Mouse (Mus musculus) forebrain, embryonic 14.5 days (tissue): ENCODE measurements around the gene Klhl40. TPM values are rescaled to one million over a fixed set of nuclear protein-coding genes. Genes with fewer than 3 reads are reported as not detected.
A peak's percentile ranks its signal among the peaks of the same experiment; 100 is the strongest.

Source experiments
- ATAC-seq: fragments of 200-750 bp; cut with Nextera tagmentation; 2 replicates; pipeline ENCODE4 v1.8.0; 2017; ENCODE audit warnings: mild to moderate bottlenecking, moderate library complexity
- DNase-seq: peaks from one replicate; pipeline ENCODE4 v3.0.0-alpha.2; 2015; ENCODE audit warnings: low spot score
- H3K27ac ChIP-seq: fragments of 300-500 bp; sonication (generic); 2 replicates; pipeline ENCODE4 v1.5.1; 2014; ENCODE audit warnings: low read depth, mild to moderate bottlenecking, control low read depth, low read length, moderate library complexity
- H3K27me3 ChIP-seq: fragments of 300-500 bp; sonication (generic); replicated peaks from 2 replicates; pipeline ENCODE4 v1.6.1; 2014; ENCODE audit warnings: low read length, control low read depth, mixed read lengths; ENCODE audit not compliant: control insufficient read depth, insufficient read depth
- H3K36me3 ChIP-seq: fragments of 300-500 bp; sonication (generic); 2 replicates; pipeline ENCODE4 v1.6.1; 2014; ENCODE audit warnings: low read length, control low read depth; ENCODE audit not compliant: control insufficient read depth, insufficient read depth
- H3K4me1 ChIP-seq: fragments of 300-500 bp; sonication (generic); 2 replicates; pipeline ENCODE4 v1.6.1; 2014; ENCODE audit warnings: antibody characterized with exemption, low read length, control low read depth; ENCODE audit not compliant: control insufficient read depth, insufficient read depth
- H3K4me2 ChIP-seq: fragments of 300-500 bp; sonication (generic); 2 replicates; pipeline ENCODE4 v1.6.1; 2014; ENCODE audit warnings: mild to moderate bottlenecking, control low read depth, low read length
- H3K4me3 ChIP-seq: fragments of 300-500 bp; sonication (generic); 2 replicates; pipeline ENCODE4 v1.5.1; 2014; ENCODE audit warnings: low read depth, low read length, control low read depth
- H3K9ac ChIP-seq: fragments of 300-500 bp; sonication (generic); 2 replicates; pipeline ENCODE4 v1.6.1; 2014; ENCODE audit warnings: mild to moderate bottlenecking, low read length, control low read depth, moderate library complexity
- H3K9me3 ChIP-seq: fragments of 300-500 bp; sonication (generic); replicated peaks from 2 replicates; pipeline ENCODE4 v1.6.1; 2016; ENCODE audit warnings: low read length, control low read depth, mixed read lengths; ENCODE audit not compliant: control insufficient read depth
- WGBS: fragments of 180-500 bp; shearing (Covaris S2); extraction: QIAGEN DNeasy Blood & Tissue Kit; methylation state at CpG from one replicate; pipeline ENCODE4 v1.1.7; 2014; 5-methylcytosine and 5-hydroxymethylcytosine counted together
- polyA plus RNA-seq: library from polyadenylated mRNA; unstranded; fragments of >200 nt; fragmentation: Nextera tagmentation; extraction: Ambion mirVana; gene quantifications from 2 replicates; pipeline ENCODE4 v1.2.1, GENCODE M21; 2014

Gene Klhl40
- polyA plus RNA-seq, 1 experiment from 2014 or later: 0.60 TPM

DNA sequence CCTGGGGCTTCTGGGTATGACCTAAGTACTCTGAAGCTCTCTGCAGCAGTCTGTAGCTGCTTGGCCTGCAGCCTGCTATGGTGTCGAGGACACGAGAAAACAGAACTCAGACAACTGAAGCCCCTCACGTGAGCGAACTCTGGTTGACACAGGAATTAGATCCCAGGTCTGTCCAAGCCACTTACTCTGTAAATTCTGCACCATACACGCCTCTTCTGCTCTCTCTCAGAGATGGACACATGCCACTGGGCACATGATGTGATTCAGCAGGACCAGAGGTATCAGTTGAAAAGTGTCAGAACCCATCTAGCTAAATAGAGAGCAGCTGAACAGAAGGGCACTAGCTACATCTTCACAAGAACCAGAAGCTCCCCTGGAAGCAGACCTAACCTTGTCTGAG is 5.0 kb upstream of the Klhl40 start:
- no peak overlapping the region for H3K4me2 ChIP-seq
- 76% methylated on average over 5 of the region's 5 CpGs for WGBS

GRCm38 (mm10) chr9:121775951-121776350 is 1.5 kb upstream of the Klhl40 start:
- Histone ChIP-seq H3K4me3 (no peak overlapping the region), H3K27me3 (peaks cover 30% of the 10 kb centered on the region), H3K36me3 (no peaks in the 10 kb centered on the region), H3K9me3 (no peaks in the 10 kb centered on the region), H3K4me1 (no peaks in the 10 kb centered on the region), H3K4me2 (no peak overlapping the region), H3K27ac (no peak overlapping the region), H3K9ac (no peak overlapping the region)
- DNase-seq: no peak
- no peak for ATAC-seq
- WGBS: 81% methylated on average over 10 of the region's 10 CpGs

More for the DNA sequence above, 5.0 kb upstream of the Klhl40 start:
- H3K27me3 ChIP-seq: peaks cover 11% of the 10 kb centered on the region
- H3K9me3 ChIP-seq: no peaks in the 10 kb centered on the region
- DNase-seq: no peak
- no peak overlapping the region for H3K27ac ChIP-seq
- no peak overlapping the region for H3K4me3 ChIP-seq
- ATAC-seq: no peak
- no peaks in the 10 kb centered on the region for H3K4me1 ChIP-seq
- H3K36me3 ChIP-seq: peaks cover 16% of the 10 kb centered on the region
- no peak overlapping the region for H3K9ac ChIP-seq

DNA sequence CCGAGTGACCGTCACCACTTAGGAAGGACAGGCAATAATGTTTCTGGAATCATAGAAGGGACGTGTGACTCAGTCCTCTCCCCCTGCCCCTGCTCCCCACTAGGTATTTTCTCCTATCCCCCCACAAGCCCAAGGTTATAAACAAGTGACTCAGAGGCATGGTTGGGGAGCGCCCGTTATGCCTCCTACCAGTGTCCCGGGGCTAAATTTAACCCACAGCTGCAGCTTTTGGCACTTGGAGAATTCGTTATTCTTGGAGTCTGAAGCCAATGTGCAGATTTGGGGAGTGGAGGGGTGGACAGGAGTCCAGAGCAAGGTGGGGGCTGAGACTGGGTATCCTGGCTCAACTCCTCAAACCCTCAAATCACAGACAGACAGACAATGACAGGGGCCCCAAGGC is 896 bp upstream of the Klhl40 start:
- WGBS: 86% methylated on average over 7 of the region's 7 CpGs
- no peak for ATAC-seq
- H3K4me2 ChIP-seq: no peak overlapping the region
- H3K27ac ChIP-seq: no peak overlapping the region
- H3K36me3 ChIP-seq: no peaks in the 10 kb centered on the region
- H3K9me3 ChIP-seq: no peaks in the 10 kb centered on the region
- no peak overlapping the region for H3K4me3 ChIP-seq
- H3K4me1 ChIP-seq: no peaks in the 10 kb centered on the region
- no peak overlapping the region for H3K9ac ChIP-seq
- peaks cover 30% of the 10 kb centered on the region for H3K27me3 ChIP-seq
- no peak for DNase-seq

- Histone ChIP-seq H3K27ac (no peak overlapping the region), H3K27me3 (peaks cover 30% of the 10 kb centered on the region)
Measured at GRCm38 (mm10) chr9:121778066-121778624, 738 bp downstream of the Klhl40 start.

DNA sequence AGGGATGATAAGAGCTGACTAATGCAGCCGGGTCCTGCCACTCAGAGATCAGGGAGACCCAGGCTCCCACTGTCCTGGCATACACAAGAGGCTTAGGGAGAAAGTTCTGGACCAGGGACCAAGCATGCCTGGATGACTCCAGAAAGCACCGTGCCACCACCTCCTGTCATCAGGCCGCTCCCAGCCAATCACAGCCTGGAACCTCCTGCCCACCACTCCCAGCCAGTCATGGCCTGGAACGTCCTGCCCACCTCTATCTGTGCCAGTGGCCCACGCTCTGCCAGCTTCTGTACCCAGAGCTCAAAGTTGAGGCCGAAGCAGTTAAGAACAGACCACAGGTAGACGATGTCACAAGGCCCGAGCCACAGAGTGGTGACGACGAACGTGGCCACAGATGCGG is 7.4 kb downstream of the Klhl40 start:
- Histone ChIP-seq H3K4me1 (no peaks in the 10 kb centered on the region), H3K9me3 (no peaks in the 10 kb centered on the region), H3K36me3 (no peaks in the 10 kb centered on the region), H3K4me2 (no peak overlapping the region), H3K9ac (no peak overlapping the region), H3K27me3 (no peaks in the 10 kb centered on the region), H3K4me3 (no peak overlapping the region), H3K27ac (no peak overlapping the region)
- ATAC-seq: no peak
- no peak for DNase-seq
- 94% methylated on average over 12 of the region's 12 CpGs for WGBS

More at GRCm38 (mm10) chr9:121778066-121778624, 738 bp downstream of the Klhl40 start:
- H3K4me3 ChIP-seq: peak overlapping the region; percentile 33
- H3K4me1 ChIP-seq: no peaks in the 10 kb centered on the region
- peak overlapping the region; percentile 62 for H3K4me2 ChIP-seq
- H3K36me3 ChIP-seq: no peaks in the 10 kb centered on the region
- H3K9ac ChIP-seq: peak overlapping the region; percentile 41; the same call in 1 of the 2 replicates
- DNase-seq (peak; percentile 58), ATAC-seq (peak; percentile 59)
- H3K9me3 ChIP-seq: no peaks in the 10 kb centered on the region
- 17% methylated on average over 52 of the region's 54 CpGs for WGBS

DNA sequence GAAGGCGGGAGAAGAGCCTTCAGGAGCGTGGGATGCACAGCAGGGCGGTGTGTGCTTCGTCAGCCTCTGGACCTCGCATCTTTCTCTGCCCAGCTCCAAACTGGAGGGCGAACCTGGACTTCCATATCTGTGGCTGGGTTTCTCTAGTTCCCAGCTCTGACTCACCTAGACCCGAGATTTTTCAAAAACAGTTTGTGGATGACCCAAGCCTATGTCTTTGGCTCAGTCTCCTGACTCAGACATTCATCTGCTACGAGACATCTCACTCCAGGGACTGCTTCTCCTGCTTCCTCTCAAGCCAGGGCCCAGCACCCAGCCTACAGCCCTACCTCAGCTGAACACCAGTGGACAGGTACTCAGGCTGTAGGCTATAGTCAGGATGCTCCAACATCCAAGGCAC is 7.9 kb downstream of the Klhl40 start:
- H3K27me3 ChIP-seq: no peaks in the 10 kb centered on the region
- no peak overlapping the region for H3K4me3 ChIP-seq
- no peak overlapping the region for H3K9ac ChIP-seq
- no peak for ATAC-seq
- H3K9me3 ChIP-seq: no peaks in the 10 kb centered on the region
- no peak overlapping the region for H3K4me2 ChIP-seq
- no peaks in the 10 kb centered on the region for H3K4me1 ChIP-seq
- no peaks in the 10 kb centered on the region for H3K36me3 ChIP-seq
- DNase-seq: no peak
- 86% methylated on average over 8 of the region's 8 CpGs for WGBS
- no peak overlapping the region for H3K27ac ChIP-seq

- Histone ChIP-seq H3K27ac (no peak overlapping the region), H3K4me2 (no peak overlapping the region), H3K36me3 (no peaks in the 10 kb centered on the region), H3K4me1 (no peaks in the 10 kb centered on the region), H3K27me3 (no peaks in the 10 kb centered on the region), H3K9ac (no peak overlapping the region), H3K9me3 (no peaks in the 10 kb centered on the region), H3K4me3 (no peak overlapping the region)
- ATAC-seq (no peak), DNase-seq (no peak)
- WGBS: 75% methylated on average over 2 of the region's 2 CpGs
Measured at GRCm38 (mm10) chr9:121786359-121786758, 9.0 kb downstream of the Klhl40 start.

- Histone ChIP-seq H3K4me1 (0 out of 2 replicates have a peak, but pooled peaks cover 2% of the 10 kb centered on the region), H3K9ac (no peak overlapping the region), H3K27me3 (no peaks in the 10 kb centered on the region), H3K4me3 (no peak overlapping the region), H3K27ac (no peak overlapping the region), H3K4me2 (no peak overlapping the region), H3K9me3 (no peaks in the 10 kb centered on the region), H3K36me3 (no peaks in the 10 kb centered on the region)
- 15% methylated on average over 5 of the region's 5 CpGs for WGBS
- no peak for ATAC-seq
- DNase-seq: peak; percentile 13
Measured at GRCm38 (mm10) chr9:121791206-121791605, 13.8 kb downstream of the Klhl40 start.

DNA sequence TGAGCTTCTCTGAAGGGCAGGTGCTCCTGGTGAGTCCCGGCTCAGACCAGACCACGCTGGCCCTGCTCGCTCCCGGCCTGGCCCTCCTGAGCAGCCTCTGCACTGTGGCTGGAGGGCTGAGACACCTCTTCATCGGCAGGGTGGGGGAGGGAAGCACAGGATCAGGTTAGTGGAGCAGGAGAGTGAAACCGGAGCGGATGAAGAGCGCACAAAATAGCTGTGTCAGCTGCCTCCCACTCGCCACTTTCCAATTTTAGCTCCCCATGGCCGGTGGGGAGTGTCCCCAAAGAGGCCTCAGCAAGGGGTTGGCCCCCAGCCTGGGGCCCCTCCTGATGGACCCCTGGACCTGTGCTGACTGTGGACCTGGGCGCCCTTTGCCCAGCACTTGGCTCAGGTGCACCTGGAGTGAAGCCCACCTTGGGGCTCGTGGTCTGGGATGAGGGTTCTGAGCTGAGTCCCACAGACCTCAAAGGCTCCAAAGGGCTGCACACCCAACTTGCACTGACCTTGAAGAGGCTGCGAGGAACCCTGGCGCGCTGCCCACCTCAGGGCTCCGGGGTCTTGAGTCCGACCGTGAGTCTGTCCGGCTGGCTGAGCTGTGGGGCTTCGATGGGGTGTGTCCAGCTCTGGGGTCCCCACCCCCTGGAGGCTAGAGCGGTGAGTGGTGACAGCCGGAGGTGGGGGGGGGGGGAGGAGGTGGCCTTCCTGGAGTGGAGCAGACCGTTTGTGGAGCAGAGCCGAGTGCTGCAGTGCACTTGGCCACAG is 14.5 kb downstream of the Klhl40 start, which contains the start of gene Hhatl:
Gene Hhatl (minus strand): TSS at position 751 of the 765 bp plus-strand sequence.
- no peaks in the 10 kb centered on the region for H3K36me3 ChIP-seq
- WGBS: 41% methylated on average over 24 of the region's 24 CpGs
- H3K27me3 ChIP-seq: no peaks in the 10 kb centered on the region
- no peak within 1 kb of the TSS for H3K9ac ChIP-seq
- 0 out of 2 replicates have a peak, but pooled peaks cover 2% of the 10 kb centered on the region for H3K4me1 ChIP-seq
- no peak within 1 kb of the TSS for H3K27ac ChIP-seq
- no peaks in the 10 kb centered on the region for H3K9me3 ChIP-seq
- no peak for DNase-seq
- ATAC-seq: no peak
- H3K4me3 ChIP-seq: no peak within 1 kb of the TSS
- H3K4me2 ChIP-seq: no peak within 1 kb of the TSS
